Mouse (Mus musculus) heart, embryonic 11.5 days (tissue): ENCODE data around the gene Catsper4. TPM values are rescaled to one million over a fixed set of nuclear protein-coding genes. Genes with fewer than 3 reads are reported as not detected.
A peak's percentile ranks its signal among the peaks of the same experiment; 100 is the strongest.

Experiments used
- ATAC-seq: fragments of 200-750 bp; cut with Nextera tagmentation; replicated peaks from 2 replicates; pipeline ENCODE4 v1.8.0; 2017; ENCODE audit warnings: moderate library complexity; ENCODE audit not compliant: insufficient number of reproducible peaks, low FRiP score, low TSS enrichment
- H3K27ac ChIP-seq: fragments of 300-500 bp; sonication (generic); 2 replicates; pipeline ENCODE4 v1.5.1; 2014; ENCODE audit warnings: mild to moderate bottlenecking, low read depth, low read length
- H3K27me3 ChIP-seq: fragments of 300-500 bp; sonication (generic); 2 replicates; pipeline ENCODE4 v1.6.1; 2014; ENCODE audit warnings: mild to moderate bottlenecking, low read length, mixed read lengths; ENCODE audit not compliant: control insufficient read depth, insufficient read depth
- H3K36me3 ChIP-seq: fragments of 300-500 bp; sonication (generic); 2 replicates; pipeline ENCODE4 v1.6.1; 2014; ENCODE audit warnings: mild to moderate bottlenecking, low read length, moderate library complexity, mixed read lengths; ENCODE audit not compliant: control insufficient read depth, insufficient read depth
- H3K4me1 ChIP-seq: fragments of 300-500 bp; sonication (generic); 2 replicates; pipeline ENCODE4 v1.6.1; 2014; ENCODE audit warnings: low read length; ENCODE audit not compliant: control insufficient read depth, insufficient read depth
- H3K4me2 ChIP-seq: fragments of 300-500 bp; sonication (generic); 2 replicates; pipeline ENCODE4 v1.6.1; 2014; ENCODE audit warnings: mild to moderate bottlenecking, moderate library complexity
- H3K4me3 ChIP-seq: fragments of 300-500 bp; sonication (generic); 2 replicates; pipeline ENCODE4 v1.5.1; 2014; ENCODE audit warnings: low read depth, low read length
- H3K9ac ChIP-seq: fragments of 300-500 bp; sonication (generic); 2 replicates; pipeline ENCODE4 v1.6.1; 2014; ENCODE audit warnings: mild to moderate bottlenecking, low read depth, low read length, moderate library complexity
- H3K9me3 ChIP-seq: fragments of 300-500 bp; sonication (generic); replicated peaks from 2 replicates; pipeline ENCODE4 v1.6.1; 2016; ENCODE audit warnings: low read length; ENCODE audit not compliant: control insufficient read depth
- WGBS: fragments of 180-500 bp; shearing (Covaris S2); extraction: QIAGEN DNeasy Blood & Tissue Kit; methylation state at CpG from one replicate; pipeline ENCODE4 v1.1.7; 2014; ENCODE audit not compliant: insufficient replicate concordance; 5-methylcytosine and 5-hydroxymethylcytosine counted together
- polyA plus RNA-seq: library from polyadenylated mRNA; unstranded; fragments of >200 nt; fragmentation: Nextera tagmentation; extraction: Ambion mirVana; gene quantifications from 2 replicates; pipeline ENCODE4 v1.2.1, GENCODE M21; 2014

Gene Catsper4
- polyA plus RNA-seq, 1 experiment from 2014 or later = not detected

DNA sequence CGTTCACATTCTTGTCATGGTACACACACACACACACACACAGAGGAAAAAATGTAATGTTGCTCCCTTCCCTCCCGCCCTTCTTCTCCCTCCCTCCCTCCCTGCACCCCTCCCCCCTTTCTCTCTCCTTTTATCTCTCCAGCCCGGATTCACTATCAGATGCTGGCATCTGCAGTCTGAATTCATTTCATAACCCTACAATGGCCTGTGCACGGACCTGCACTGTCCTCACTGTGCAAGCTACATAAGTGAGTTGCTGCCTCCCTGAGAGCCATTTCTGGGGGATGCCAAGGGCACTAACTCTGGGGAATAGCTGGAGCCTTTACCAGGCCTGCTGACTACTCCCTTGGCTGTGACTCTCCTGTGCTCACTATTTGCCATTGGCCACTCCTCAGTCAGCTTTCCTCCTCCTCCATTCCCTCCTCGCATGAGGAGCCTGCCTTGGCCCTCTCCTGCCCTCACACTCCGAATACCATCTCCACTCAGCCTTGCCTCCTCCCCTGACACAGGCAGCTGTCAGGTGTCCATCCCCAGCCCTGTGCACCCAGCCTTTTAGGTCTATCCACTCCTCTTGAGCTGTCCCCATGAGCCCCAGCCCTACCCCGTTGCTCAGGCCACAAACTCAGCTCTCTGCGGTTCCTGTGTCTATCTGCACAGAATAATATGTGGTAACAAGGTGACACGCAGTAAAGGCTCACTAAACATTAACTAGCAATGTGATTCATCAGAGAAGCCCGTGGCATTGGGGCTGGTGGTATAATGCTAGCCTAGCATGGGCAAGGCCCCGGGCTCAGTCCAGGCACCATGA lies 4.2 kb downstream of the Catsper4 start:
- Histone ChIP-seq H3K9me3 (no peaks in the 10 kb centered on the region), H3K9ac (no peak overlapping the region), H3K4me3 (no peak overlapping the region), H3K36me3 (no peaks in the 10 kb centered on the region), H3K27ac (no peak overlapping the region), H3K4me1 (no peaks in the 10 kb centered on the region), H3K27me3 (no peaks in the 10 kb centered on the region), H3K4me2 (no peak overlapping the region)
- 56% methylated on average over 11 of the region's 11 CpGs for WGBS
- no peak for ATAC-seq

DNA sequence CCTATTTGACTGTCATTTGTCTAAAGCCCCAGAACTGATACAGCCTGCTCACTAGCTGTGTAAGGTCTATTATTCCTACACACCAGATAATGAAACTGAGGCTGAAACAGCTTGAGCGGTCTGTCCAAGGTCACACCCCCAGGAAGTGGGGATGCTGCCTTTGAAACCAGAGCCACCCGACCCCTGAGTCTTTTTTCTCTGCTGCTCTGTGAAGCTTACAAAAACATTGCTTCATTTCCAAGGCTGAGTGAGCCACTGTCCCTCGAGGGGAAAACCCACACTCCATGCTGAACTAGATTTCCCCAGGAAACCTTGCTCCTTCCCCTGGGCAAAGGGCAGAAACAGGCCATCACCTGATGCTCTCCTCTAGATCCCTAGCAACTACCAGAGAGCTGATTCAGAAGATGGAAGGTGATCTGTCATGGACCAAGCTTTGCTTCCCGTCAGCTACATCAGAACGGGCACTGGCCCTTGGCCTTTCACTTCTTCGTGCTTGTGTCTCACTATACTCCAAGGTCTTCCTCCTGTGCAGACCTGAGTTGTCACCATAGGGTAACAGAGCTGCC lies 20.6 kb downstream of the Catsper4 start:
- no peaks in the 10 kb centered on the region for H3K9me3 ChIP-seq
- no peak for ATAC-seq
- no peaks in the 10 kb centered on the region for H3K27me3 ChIP-seq
- H3K9ac ChIP-seq = no peak overlapping the region
- no peaks in the 10 kb centered on the region for H3K4me1 ChIP-seq
- no peak overlapping the region for H3K4me2 ChIP-seq
- WGBS = 53% methylated on average over 6 of the region's 6 CpGs
- H3K4me3 ChIP-seq = no peak overlapping the region
- H3K36me3 ChIP-seq = no peaks in the 10 kb centered on the region
- H3K27ac ChIP-seq = no peak overlapping the region

DNA sequence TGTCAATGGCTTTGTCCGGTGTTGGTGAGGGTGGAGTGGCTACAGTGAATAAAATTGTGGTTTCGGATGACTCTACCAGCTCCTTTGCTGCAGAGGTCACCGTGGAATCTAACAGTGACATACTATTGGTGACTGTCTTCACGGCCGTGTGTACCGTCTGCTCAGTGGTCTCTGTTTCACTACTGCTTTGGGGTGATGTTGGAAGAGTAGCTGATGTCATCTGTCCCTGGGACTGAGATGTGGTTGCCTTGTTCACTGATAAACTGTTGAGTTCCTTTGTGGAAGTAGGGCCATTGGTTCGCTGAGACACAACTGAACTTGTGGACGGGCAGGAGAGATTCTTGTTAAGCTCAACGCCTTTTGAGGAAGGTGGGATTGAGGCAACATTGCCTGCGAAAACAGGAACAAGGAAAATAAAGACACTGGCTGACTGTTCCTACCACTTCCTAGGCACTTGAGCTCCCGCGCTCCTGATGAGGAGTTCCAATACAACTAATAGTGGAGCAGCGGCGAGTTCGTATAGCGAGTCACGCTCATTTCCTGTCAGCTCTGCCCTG lies 23.8 kb downstream of the Catsper4 start:
- no peaks in the 10 kb centered on the region for H3K9me3 ChIP-seq
- no peaks in the 10 kb centered on the region for H3K27me3 ChIP-seq
- no peaks in the 10 kb centered on the region for H3K36me3 ChIP-seq
- H3K27ac ChIP-seq = no peak overlapping the region
- H3K4me2 ChIP-seq = no peak overlapping the region
- no peak overlapping the region for H3K9ac ChIP-seq
- no peaks in the 10 kb centered on the region for H3K4me1 ChIP-seq
- H3K4me3 ChIP-seq = no peak overlapping the region
- 78% methylated on average over 17 of the region's 17 CpGs for WGBS
- ATAC-seq = no peak

DNA sequence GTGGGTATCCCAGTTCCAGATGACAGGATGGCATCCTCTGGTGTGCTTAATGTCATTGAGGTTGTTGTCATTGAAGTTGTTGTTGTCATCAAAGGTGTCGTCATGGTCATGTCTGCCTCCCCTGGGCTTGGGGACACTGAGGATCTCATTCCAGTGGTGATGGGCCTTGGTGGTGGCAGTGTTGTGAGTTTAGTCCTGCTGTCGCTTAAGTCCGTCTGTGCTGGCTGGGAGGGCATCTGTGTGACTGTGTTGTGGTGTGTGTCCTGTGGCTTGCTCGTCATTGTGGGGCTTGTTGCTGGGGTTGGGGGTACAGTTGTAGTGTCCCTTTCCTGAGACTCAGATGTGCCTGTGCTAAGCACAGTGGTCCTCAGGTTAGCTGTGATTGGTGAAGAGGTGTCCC lies 24.3 kb downstream of the Catsper4 start, which contains the start of gene Gm7534:
Gene Gm7534 (minus strand): TSS at position 101 of the 400 bp plus-strand sequence.
- H3K4me1 ChIP-seq = no peaks in the 10 kb centered on the region
- WGBS = 81% methylated on average over 4 of the region's 4 CpGs
- H3K9me3 ChIP-seq = no peaks in the 10 kb centered on the region

DNA sequence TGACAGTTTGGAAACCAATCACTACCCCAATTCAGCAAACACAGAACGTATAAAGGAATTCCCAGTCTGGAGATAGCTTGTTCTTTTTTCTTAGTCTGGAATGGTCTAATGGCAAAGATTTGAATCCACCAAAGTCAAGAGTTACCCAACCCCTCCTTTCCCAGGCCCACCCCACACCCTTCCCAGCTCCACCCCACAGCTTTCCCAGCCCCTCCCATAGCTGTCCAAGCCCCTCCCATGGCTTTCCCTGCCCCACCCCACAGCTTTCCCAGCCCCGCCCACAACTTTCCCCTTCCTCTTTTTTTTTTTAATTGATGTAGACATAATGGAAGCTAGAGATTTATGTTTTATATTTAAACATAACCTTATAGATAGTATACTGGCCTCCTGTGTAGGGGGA lies 27.8 kb downstream of the Catsper4 start:
- 71% methylated on average over 2 of the region's 2 CpGs for WGBS
- Histone ChIP-seq H3K4me1 (no peaks in the 10 kb centered on the region), H3K27ac (no peak overlapping the region), H3K4me2 (no peak overlapping the region), H3K36me3 (no peaks in the 10 kb centered on the region), H3K27me3 (no peaks in the 10 kb centered on the region), H3K4me3 (no peak overlapping the region), H3K9me3 (no peaks in the 10 kb centered on the region), H3K9ac (no peak overlapping the region)
- no peak for ATAC-seq

More for the DNA sequence above, 24.3 kb downstream of the Catsper4 start, which contains the start of gene Gm7534:
- Histone ChIP-seq H3K27ac (no peak within 1 kb of the TSS), H3K9ac (no peak within 1 kb of the TSS), H3K27me3 (no peaks in the 10 kb centered on the region), H3K4me3 (no peak within 1 kb of the TSS), H3K36me3 (no peaks in the 10 kb centered on the region), H3K4me2 (no peak within 1 kb of the TSS)
- no peak for ATAC-seq

DNA sequence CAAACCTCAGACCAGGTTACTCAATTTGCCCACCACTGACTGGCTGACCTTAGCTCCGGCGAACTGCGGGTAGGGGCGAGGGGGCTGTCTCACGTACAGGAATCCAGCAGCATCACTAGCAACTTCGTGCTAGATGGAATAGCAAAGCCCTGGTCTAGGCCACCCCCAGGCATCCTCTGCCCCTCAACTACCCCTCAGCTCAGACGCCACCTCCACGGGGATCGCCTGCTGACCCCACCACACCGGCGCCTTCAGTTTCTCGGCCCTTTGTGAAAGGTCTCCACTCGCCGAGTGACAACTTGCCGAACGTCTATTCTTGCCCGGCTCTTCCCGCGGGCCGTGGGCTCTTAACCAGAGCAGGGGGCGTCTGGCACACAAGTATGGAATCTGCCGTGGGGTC lies 40.9 kb downstream of the Catsper4 start:
- under 1% methylated on average over 22 of the region's 22 CpGs for WGBS
- peaks cover 9% of the 10 kb centered on the region for H3K4me1 ChIP-seq
- H3K4me3 ChIP-seq = peak overlapping the region; percentile 66
- peak overlapping the region; percentile 85 for H3K4me2 ChIP-seq
- H3K27me3 ChIP-seq = no peaks in the 10 kb centered on the region
- H3K27ac ChIP-seq = peak overlapping the region; percentile 84
- H3K9me3 ChIP-seq = no peaks in the 10 kb centered on the region
- ATAC-seq = no peak
- H3K9ac ChIP-seq = peak overlapping the region; percentile 74
- no peaks in the 10 kb centered on the region for H3K36me3 ChIP-seq

DNA sequence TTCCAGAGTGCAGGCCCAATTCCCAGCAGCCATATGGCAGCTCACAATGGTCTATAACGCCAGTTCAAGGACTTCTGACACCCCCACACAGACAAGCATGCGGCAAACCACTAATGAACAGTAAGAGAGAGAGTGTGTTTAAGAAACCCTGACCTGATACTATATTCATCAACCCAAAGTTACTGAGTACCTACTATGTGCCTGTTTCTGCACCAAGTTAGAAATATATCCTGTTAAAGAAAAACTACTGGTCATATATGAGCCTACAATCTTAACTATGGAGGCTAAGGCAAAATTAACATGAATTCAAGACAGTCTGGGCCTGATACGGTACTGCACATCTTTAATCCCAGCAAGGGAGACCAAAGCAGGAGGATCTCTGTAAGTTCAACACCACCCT lies 41.6 kb downstream of the Catsper4 start:
- H3K27ac ChIP-seq = no peak overlapping the region
- H3K9me3 ChIP-seq = no peaks in the 10 kb centered on the region
- no peaks in the 10 kb centered on the region for H3K27me3 ChIP-seq
- peak overlapping the region; percentile 74 for H3K9ac ChIP-seq
- 83% methylated on average over 3 of the region's 3 CpGs for WGBS
- ATAC-seq = no peak
- H3K4me2 ChIP-seq = peak overlapping the region; percentile 85
- H3K36me3 ChIP-seq = no peaks in the 10 kb centered on the region
- peaks cover 15% of the 10 kb centered on the region for H3K4me1 ChIP-seq
- H3K4me3 ChIP-seq = peak overlapping the region; percentile 66

DNA sequence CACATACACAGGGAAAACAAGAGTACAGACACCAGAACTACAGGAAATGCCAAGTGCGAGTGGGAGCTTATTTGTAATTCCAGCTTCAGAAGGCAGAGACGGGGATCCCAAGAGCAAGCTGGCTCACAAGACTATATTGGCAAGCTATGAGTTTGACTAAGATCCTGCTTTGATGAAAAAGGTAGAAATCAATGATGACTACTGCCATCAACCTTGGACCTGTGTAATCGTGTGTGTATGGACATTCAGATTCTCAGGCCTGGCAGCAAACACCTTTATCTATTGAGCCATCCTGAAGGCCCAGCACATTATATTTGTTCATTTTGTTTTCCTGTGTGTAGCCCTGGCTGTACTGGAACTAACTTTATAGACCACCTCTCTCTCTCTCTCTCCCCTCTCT lies 43.5 kb downstream of the Catsper4 start:
- no peak for ATAC-seq
- 73% methylated on average over 3 of the region's 3 CpGs for WGBS
- Histone ChIP-seq H3K36me3 (no peaks in the 10 kb centered on the region), H3K4me2 (no peak overlapping the region), H3K27me3 (no peaks in the 10 kb centered on the region), H3K9ac (no peak overlapping the region), H3K9me3 (no peaks in the 10 kb centered on the region), H3K4me3 (no peak overlapping the region), H3K4me1 (peaks cover 15% of the 10 kb centered on the region), H3K27ac (no peak overlapping the region)
